Mouse (Mus musculus) monocyte, adult 59 days (primary cell): ENCODE measurements around the gene 3110040N11Rik. TPM values are rescaled to one million over a fixed set of nuclear protein-coding genes. Genes with fewer than 3 reads are reported as not detected.

Source experiments
- total RNA-seq, 2 experiments: library from RNA; stranded (reverse); gene quantifications; one replicate each; pipeline ENCODE4 v1.2.4; 2023

The 3110040N11Rik gene
- total RNA-seq, result 10 to 100 TPM; 15.7 to 19.2 TPM

GRCm38 (mm10) chr7:81789095-81789757 is at the start of gene 3110040N11Rik:
TSS of gene 3110040N11Rik (minus strand) at chr7:81789478.

GRCm38 (mm10) chr7:81829379-81829894 is 40.2 kb upstream of the 3110040N11Rik start, which contains the start of gene Btbd1:
TSS of gene Btbd1 (minus strand) at chr7:81829431.

GRCm38 (mm10) chr7:81762180-81763109 is 26.8 kb downstream of the 3110040N11Rik start, which contains the start of gene Ramac:
TSS of gene Ramac (plus strand) at chr7:81762925.

Other genes with a start within 250 kb of the 3110040N11Rik start
- 1 to 10 TPM; 2.3 to 2.6 TPM for gene Fsd2, start 222.5 kb downstream of the 3110040N11Rik start, total RNA-seq
- gene Whamm, start 218.2 kb downstream of the 3110040N11Rik start, total RNA-seq, result 10 to 100 TPM; 23.0 to 25.0 TPM
- not detected for gene Homer2, start 82.0 kb downstream of the 3110040N11Rik start, total RNA-seq
- gene Ramac, start 26.6 kb downstream of the 3110040N11Rik start, total RNA-seq, result 10 to 100 TPM; 38.5 to 42.5 TPM
- gene Btbd1, start 40.0 kb upstream of the 3110040N11Rik start, total RNA-seq, result 10 to 100 TPM; 60.9 to 67.9 TPM
- not detected for gene Gm10160, start 66.3 kb upstream of the 3110040N11Rik start, total RNA-seq
- 100 to 1,000 TPM; 266 to 335 TPM for gene Tm6sf1, start 69.5 kb upstream of the 3110040N11Rik start, total RNA-seq
- gene Hdgfl3, start 145.0 kb upstream of the 3110040N11Rik start, total RNA-seq, result under 1 TPM; 0.12 to 0.18 TPM
- under 1 TPM; 0.18 to 0.29 TPM for gene Bnc1, start 202.8 kb upstream of the 3110040N11Rik start, total RNA-seq